Mouse (Mus musculus) liver, embryonic 15.5 days (tissue): Measurements from ENCODE around the gene Mbnl3. TPM values are rescaled to one million over a fixed set of nuclear protein-coding genes. Genes with fewer than 3 reads are reported as not detected.

Experiments used
- ATAC-seq: fragments of 200-750 bp; cut with Nextera tagmentation; 2 replicates; pipeline ENCODE4 v1.8.0; 2017; ENCODE audit warnings: moderate number of reproducible peaks, mild to moderate bottlenecking, moderate library complexity; ENCODE audit not compliant: insufficient read depth
- H3K27ac ChIP-seq: fragments of 300-500 bp; sonication (generic); replicated peaks from 2 replicates; pipeline ENCODE4 v1.5.1; 2015; ENCODE audit warnings: mild to moderate bottlenecking, inconsistent platforms
- H3K27me3 ChIP-seq: fragments of 300-500 bp; sonication (generic); 2 replicates; pipeline ENCODE4 v1.6.1; 2015; ENCODE audit warnings: mild to moderate bottlenecking, inconsistent platforms
- H3K36me3 ChIP-seq: fragments of 300-500 bp; sonication (generic); replicated peaks from 2 replicates; pipeline ENCODE4 v1.6.1; 2015; ENCODE audit warnings: moderate library complexity, mild to moderate bottlenecking, inconsistent platforms
- H3K4me1 ChIP-seq: fragments of 300-500 bp; sonication (generic); replicated peaks from 2 replicates; pipeline ENCODE4 v1.6.1; 2015; ENCODE audit warnings: inconsistent platforms
- H3K4me2 ChIP-seq: fragments of 300-500 bp; sonication (generic); 2 replicates; pipeline ENCODE4 v1.6.1; 2015; ENCODE audit warnings: moderate library complexity, mild to moderate bottlenecking, inconsistent platforms
- H3K4me3 ChIP-seq: fragments of 300-500 bp; sonication (generic); replicated peaks from 2 replicates; pipeline ENCODE4 v1.5.1; 2015; ENCODE audit warnings: mild to moderate bottlenecking, inconsistent platforms
- H3K9ac ChIP-seq: fragments of 300-500 bp; sonication (generic); 2 replicates; pipeline ENCODE4 v1.6.1; 2015; ENCODE audit warnings: moderate library complexity, mild to moderate bottlenecking, inconsistent platforms
- H3K9me3 ChIP-seq: fragments of 300-500 bp; sonication (generic); replicated peaks from 2 replicates; pipeline ENCODE4 v1.6.1; 2016; ENCODE audit warnings: inconsistent platforms
- WGBS: fragments of 180-500 bp; shearing (Covaris S2); methylation state at CpG from one replicate; pipeline ENCODE4 v1.1.7; 2015; ENCODE audit warnings: mixed read lengths; ENCODE audit not compliant: insufficient replicate concordance; 5-methylcytosine and 5-hydroxymethylcytosine counted together
- polyA plus RNA-seq: library from polyadenylated mRNA; unstranded; fragments of >200 nt; fragmentation: Nextera tagmentation; extraction: Ambion mirVana; gene quantifications from 2 replicates; pipeline ENCODE4 v1.2.1, GENCODE M21; 2015

Mbnl3 gene
- polyA plus RNA-seq, result 5.4 and 5.7 TPM in 2 replicates

DNA sequence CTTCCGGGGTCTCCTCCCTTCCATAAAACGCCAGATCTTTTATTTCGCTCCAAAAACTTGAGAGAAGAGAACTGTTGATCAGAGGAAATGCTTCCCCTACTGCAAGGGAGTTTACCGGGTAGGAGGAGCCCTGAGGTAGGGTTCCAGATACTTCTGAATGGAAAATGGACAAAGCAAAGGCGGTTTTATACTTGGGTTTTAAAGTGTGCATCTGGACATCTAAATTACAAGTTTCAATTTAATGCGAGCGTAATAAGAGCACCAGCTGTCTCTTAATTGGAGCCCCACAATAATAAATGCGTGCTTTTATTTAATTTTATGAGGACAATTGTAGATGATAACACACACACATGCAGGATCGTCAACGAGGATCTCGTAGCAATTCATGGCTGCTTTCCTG, at the start of gene Mbnl3:
Mbnl3 (minus strand) TSS at position 101 of the 400 bp plus-strand sequence.
- Histone ChIP-seq H3K36me3 (no peaks in the 10 kb centered on the region), H3K4me3 (peak within 1 kb of the TSS; percentile 69), H3K4me2 (peak within 1 kb of the TSS; percentile 83), H3K27ac (peak within 1 kb of the TSS; percentile 78), H3K9ac (peak within 1 kb of the TSS; percentile 58), H3K9me3 (no peaks in the 10 kb centered on the region), H3K27me3 (peaks cover 23% of the 10 kb centered on the region), H3K4me1 (0 out of 2 replicates have a peak, but pooled peaks cover 8% of the 10 kb centered on the region)
- 36% methylated on average over 11 of the region's 11 CpGs for WGBS
- no peak for ATAC-seq

- WGBS, result 14% methylated on average over 74 of the region's 79 CpGs
- Histone ChIP-seq H3K36me3 (no peaks in the 10 kb centered on the region), H3K27me3 (peaks cover 23% of the 10 kb centered on the region), H3K9ac (peak overlapping the region; percentile 58), H3K9me3 (no peaks in the 10 kb centered on the region), H3K4me1 (0 out of 2 replicates have a peak, but pooled peaks cover 8% of the 10 kb centered on the region), H3K27ac (peak overlapping the region; percentile 78), H3K4me3 (peak overlapping the region; percentile 69), H3K4me2 (peak overlapping the region; percentile 83)
- peak; percentile 67 for ATAC-seq
These were observed 596 bp downstream of the Mbnl3 start for GRCm38 (mm10) chrX:51205548-51206324.

GRCm38 (mm10) chrX:51204626-51205547, 1.4 kb downstream of the Mbnl3 start:
- Histone ChIP-seq H3K4me1 (0 out of 2 replicates have a peak, but pooled peaks cover 8% of the 10 kb centered on the region), H3K36me3 (no peaks in the 10 kb centered on the region), H3K27me3 (peaks cover 23% of the 10 kb centered on the region), H3K9me3 (no peaks in the 10 kb centered on the region), H3K4me2 (peak overlapping the region; percentile 83), H3K4me3 (peak overlapping the region; percentile 69), H3K9ac (peak overlapping the region; percentile 58), H3K27ac (peak overlapping the region; percentile 78)
- peak; percentile 94 for ATAC-seq
- WGBS, result 22% methylated on average over 58 of the region's 67 CpGs

DNA sequence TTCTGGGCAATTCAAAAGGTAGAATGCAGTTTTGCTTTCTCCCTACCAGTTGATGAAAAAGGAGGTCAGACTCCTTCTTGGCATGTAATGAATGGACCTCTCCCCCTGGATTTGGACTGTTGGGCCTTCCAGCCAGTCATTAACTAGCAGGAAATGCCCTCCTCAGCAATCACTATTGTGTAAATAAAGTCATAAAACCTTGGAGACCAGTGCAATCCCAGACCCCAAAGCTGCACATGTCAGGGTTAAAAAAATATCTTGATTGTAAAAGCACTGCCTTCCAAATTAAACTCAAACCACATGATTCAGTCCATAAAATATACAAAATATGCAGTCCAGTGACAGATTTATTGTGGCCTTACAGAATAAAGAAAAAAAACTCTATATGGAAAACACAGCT, 9.3 kb downstream of the Mbnl3 start:
- no peak overlapping the region for H3K27ac ChIP-seq
- no peak overlapping the region for H3K4me2 ChIP-seq
- no peaks in the 10 kb centered on the region for H3K9me3 ChIP-seq
- no peaks in the 10 kb centered on the region for H3K4me1 ChIP-seq
- no peak for ATAC-seq
- H3K27me3 ChIP-seq, result no peaks in the 10 kb centered on the region
- H3K4me3 ChIP-seq, result no peak overlapping the region
- no peaks in the 10 kb centered on the region for H3K36me3 ChIP-seq
- no peak overlapping the region for H3K9ac ChIP-seq

DNA sequence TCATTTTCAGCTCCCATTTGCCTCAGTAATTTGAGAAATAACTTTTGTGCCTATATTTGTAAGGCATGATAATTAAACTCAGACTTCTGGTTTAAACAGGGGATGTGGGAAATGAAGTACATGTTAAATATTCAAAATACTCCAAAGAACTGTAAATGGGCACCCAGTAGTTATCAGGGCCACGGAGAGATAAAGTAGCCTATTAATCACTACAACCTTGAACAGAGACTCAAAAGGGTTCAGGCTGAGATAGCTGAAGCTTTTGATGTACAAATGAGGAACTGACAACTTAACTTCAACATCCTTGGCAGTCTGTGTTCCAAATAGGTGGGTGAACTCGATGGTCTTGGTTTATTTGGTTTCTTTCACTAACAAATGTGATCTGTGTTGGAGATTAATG, 34.4 kb downstream of the Mbnl3 start:
- no peaks in the 10 kb centered on the region for H3K36me3 ChIP-seq
- H3K27me3 ChIP-seq, result no peaks in the 10 kb centered on the region
- no peaks in the 10 kb centered on the region for H3K9me3 ChIP-seq
- 31% methylated on average over 2 of the region's 2 CpGs for WGBS
- ATAC-seq, result no peak
- no peak overlapping the region for H3K9ac ChIP-seq
- no peak overlapping the region for H3K4me2 ChIP-seq
- H3K4me1 ChIP-seq, result peaks cover 11% of the 10 kb centered on the region
- no peak overlapping the region for H3K27ac ChIP-seq
- H3K4me3 ChIP-seq, result no peak overlapping the region

- no peak overlapping the region for H3K27ac ChIP-seq
- no peak for ATAC-seq
- H3K9ac ChIP-seq, result no peak overlapping the region
- 60% methylated on average over 6 of the region's 6 CpGs for WGBS
- H3K4me3 ChIP-seq, result no peak overlapping the region
- H3K9me3 ChIP-seq, result no peaks in the 10 kb centered on the region
- no peaks in the 10 kb centered on the region for H3K27me3 ChIP-seq
- peaks cover 11% of the 10 kb centered on the region for H3K4me1 ChIP-seq
- H3K4me2 ChIP-seq, result no peak overlapping the region
- no peaks in the 10 kb centered on the region for H3K36me3 ChIP-seq
These were observed 34.9 kb downstream of the Mbnl3 start for GRCm38 (mm10) chrX:51171413-51171812.

DNA sequence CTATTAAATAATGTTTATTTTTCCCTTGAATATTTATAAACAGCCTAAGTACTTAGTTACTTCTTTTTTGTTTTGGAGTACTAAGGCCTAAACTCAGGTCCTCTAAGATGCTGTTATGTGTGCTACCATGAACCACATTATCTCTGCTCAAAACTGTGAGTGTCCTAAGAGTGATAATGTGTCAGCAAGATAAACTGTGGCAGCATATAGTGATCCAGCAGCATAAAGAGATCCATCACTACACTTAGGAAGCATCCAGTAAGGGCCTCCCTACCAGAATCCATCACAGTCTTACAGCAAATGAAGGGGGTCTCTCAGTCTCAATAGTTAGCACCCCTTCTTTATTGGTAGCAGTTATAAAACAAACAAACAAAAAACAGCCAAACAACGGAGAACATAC, 35.9 kb downstream of the Mbnl3 start:
- ATAC-seq, result peak; percentile 58; the same call in 1 of the 2 replicates
- H3K27ac ChIP-seq, result no peak overlapping the region
- no peak overlapping the region for H3K4me3 ChIP-seq
- no peaks in the 10 kb centered on the region for H3K36me3 ChIP-seq
- no peak overlapping the region for H3K9ac ChIP-seq
- H3K4me1 ChIP-seq, result peaks cover 11% of the 10 kb centered on the region
- no peaks in the 10 kb centered on the region for H3K27me3 ChIP-seq
- H3K4me2 ChIP-seq, result no peak overlapping the region
- no peaks in the 10 kb centered on the region for H3K9me3 ChIP-seq
- 69% methylated on average over 1 of the region's 1 CpGs for WGBS

- Histone ChIP-seq H3K9me3 (no peaks in the 10 kb centered on the region), H3K27me3 (no peaks in the 10 kb centered on the region), H3K36me3 (no peaks in the 10 kb centered on the region), H3K9ac (no peak overlapping the region), H3K4me2 (no peak overlapping the region), H3K27ac (no peak overlapping the region), H3K4me3 (no peak overlapping the region), H3K4me1 (peaks cover 11% of the 10 kb centered on the region)
- WGBS, result 67% methylated on average over 5 of the region's 5 CpGs
- no peak for ATAC-seq
These were observed 36.8 kb downstream of the Mbnl3 start for GRCm38 (mm10) chrX:51169476-51170045.

DNA sequence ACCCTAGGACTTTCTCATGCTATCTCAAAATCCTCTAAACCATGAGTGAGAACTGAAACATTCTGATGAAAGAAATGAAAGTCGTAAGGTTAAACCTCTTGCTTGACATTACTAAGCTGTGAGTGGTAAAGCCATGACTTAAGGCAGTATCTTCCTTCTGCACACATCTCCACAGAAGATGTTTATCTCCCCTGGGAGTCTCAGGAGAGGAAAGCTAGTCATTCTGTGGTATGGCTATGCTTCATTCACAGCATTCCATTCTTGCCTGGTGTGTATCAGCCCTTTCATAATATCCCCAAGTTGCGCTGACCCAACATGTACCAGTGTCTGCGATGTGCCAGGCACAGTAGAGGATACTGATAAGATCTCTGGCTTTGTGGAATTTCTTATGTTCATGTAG, 38.4 kb downstream of the Mbnl3 start:
- WGBS, result 57% methylated on average over 3 of the region's 3 CpGs
- H3K27ac ChIP-seq, result no peak overlapping the region
- H3K27me3 ChIP-seq, result no peaks in the 10 kb centered on the region
- H3K36me3 ChIP-seq, result no peaks in the 10 kb centered on the region
- H3K9me3 ChIP-seq, result no peaks in the 10 kb centered on the region
- H3K4me1 ChIP-seq, result peaks cover 11% of the 10 kb centered on the region
- H3K4me2 ChIP-seq, result no peak overlapping the region
- H3K9ac ChIP-seq, result no peak overlapping the region
- no peak for ATAC-seq
- H3K4me3 ChIP-seq, result no peak overlapping the region

DNA sequence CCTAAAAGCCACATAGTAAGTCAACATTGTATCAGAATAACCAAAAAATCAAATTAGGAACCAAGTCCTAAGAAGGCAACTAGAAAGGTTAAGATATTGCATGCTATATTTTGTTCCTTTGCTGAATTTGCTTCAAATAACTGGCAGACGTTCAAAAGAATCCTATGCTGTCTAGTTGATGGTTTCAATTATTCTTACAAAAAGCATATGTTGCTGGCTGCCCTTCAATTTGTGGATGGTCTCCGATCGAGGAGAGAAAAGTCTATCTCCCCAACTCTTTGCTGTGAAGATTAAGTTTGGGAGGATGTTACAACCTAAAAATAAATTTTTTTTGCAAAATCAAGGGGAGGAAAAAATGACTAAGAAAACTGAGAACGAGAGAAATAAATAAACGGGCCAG, 41.6 kb downstream of the Mbnl3 start:
- Histone ChIP-seq H3K9me3 (no peaks in the 10 kb centered on the region), H3K4me1 (peaks cover 3% of the 10 kb centered on the region), H3K4me3 (no peak overlapping the region), H3K36me3 (no peaks in the 10 kb centered on the region), H3K27me3 (no peaks in the 10 kb centered on the region), H3K27ac (no peak overlapping the region), H3K9ac (no peak overlapping the region), H3K4me2 (no peak overlapping the region)
- no peak for ATAC-seq
- 64% methylated on average over 5 of the region's 5 CpGs for WGBS

GRCm38 (mm10) chrX:51148436-51148835, 57.9 kb downstream of the Mbnl3 start:
- Histone ChIP-seq H3K27ac (no peak overlapping the region), H3K36me3 (no peaks in the 10 kb centered on the region), H3K4me1 (no peaks in the 10 kb centered on the region), H3K9ac (no peak overlapping the region), H3K4me2 (no peak overlapping the region), H3K27me3 (no peaks in the 10 kb centered on the region), H3K9me3 (no peaks in the 10 kb centered on the region), H3K4me3 (no peak overlapping the region)
- ATAC-seq, result no peak
- 59% methylated on average over 4 of the region's 4 CpGs for WGBS
